Mouse (Mus musculus): ENCODE results near the gene Prdm16. TPM values are rescaled to one million over a fixed set of nuclear protein-coding genes. Genes with fewer than 3 reads are reported as not detected.

Gene Prdm16
- polyA plus RNA-seq, 1 experiment from 2014 or later: 43.1 TPM

GRCm38 (mm10) chr4:154438610-154439009, 198.1 kb downstream of the Prdm16 start:
- Histone ChIP-seq H3K4me1 (peaks cover 37% of the 10 kb centered on the region), H3K36me3 (replicated peaks) (peaks cover 18% of the 10 kb centered on the region), H3K27me3 (ENCODE audit: poor library complexity, severe bottlenecking) (peaks cover 8% of the 10 kb centered on the region), H3K27ac (0 out of 2 replicates have a peak overlapping the region, but pooled peaks have one; percentile 48), H3K9me3 (no peaks in the 10 kb centered on the region), H3K4me3 (no peak overlapping the region)
- no peak for DNase-seq (ENCODE audit: extremely low spot score, low spot score)
- WGBS: 87% methylated on average over 15 of the region's 15 CpGs

- no peak for DNase-seq (ENCODE audit: extremely low spot score, low spot score)
- H3K36me3 ChIP-seq (replicated peaks): peaks cover 26% of the 10 kb centered on the region
- H3K4me3 ChIP-seq: no peak overlapping the region
- no peak overlapping the region for H3K27ac ChIP-seq
- peaks cover 17% of the 10 kb centered on the region; the same call in 1 of the 2 replicates for H3K27me3 ChIP-seq (ENCODE audit: poor library complexity, severe bottlenecking)
- H3K4me1 ChIP-seq: peaks cover 40% of the 10 kb centered on the region
- no peaks in the 10 kb centered on the region for H3K9me3 ChIP-seq
- 60% methylated on average over 2 of the region's 2 CpGs for WGBS
Observed at GRCm38 (mm10) chr4:154429770-154430169, 206.9 kb downstream of the Prdm16 start.

- H3K27me3 ChIP-seq (ENCODE audit: poor library complexity, severe bottlenecking): peaks cover 38% of the 10 kb centered on the region
- no peak for DNase-seq (ENCODE audit: extremely low spot score, low spot score)
- H3K4me3 ChIP-seq: no peak overlapping the region
- peaks cover 68% of the 10 kb centered on the region for H3K4me1 ChIP-seq
- H3K9me3 ChIP-seq: no peaks in the 10 kb centered on the region
- peaks cover 11% of the 10 kb centered on the region for H3K36me3 ChIP-seq (replicated peaks)
- WGBS: 71% methylated on average over 7 of the region's 7 CpGs
- H3K27ac ChIP-seq: no peak overlapping the region
Observed at GRCm38 (mm10) chr4:154426901-154427300, 209.8 kb downstream of the Prdm16 start.

GRCm38 (mm10) chr4:154425284-154425683, 211.4 kb downstream of the Prdm16 start:
- Histone ChIP-seq H3K9me3 (no peaks in the 10 kb centered on the region), H3K27me3 (ENCODE audit: poor library complexity, severe bottlenecking) (peaks cover 46% of the 10 kb centered on the region), H3K4me3 (no peak overlapping the region), H3K4me1 (peaks cover 78% of the 10 kb centered on the region), H3K36me3 (replicated peaks) (peaks cover 5% of the 10 kb centered on the region), H3K27ac (0 out of 2 replicates have a peak overlapping the region, but pooled peaks have one; percentile 35)
- WGBS: 77% methylated on average over 17 of the region's 17 CpGs
- no peak for DNase-seq (ENCODE audit: extremely low spot score, low spot score)

- peaks cover 9% of the 10 kb centered on the region for H3K36me3 ChIP-seq (replicated peaks)
- peaks cover 46% of the 10 kb centered on the region for H3K27me3 ChIP-seq (ENCODE audit: poor library complexity, severe bottlenecking)
- peaks cover 72% of the 10 kb centered on the region for H3K4me1 ChIP-seq
- H3K27ac ChIP-seq: 0 out of 2 replicates have a peak overlapping the region, but pooled peaks have one; percentile 35
- 67% methylated on average over 11 of the region's 11 CpGs for WGBS
- H3K9me3 ChIP-seq: no peaks in the 10 kb centered on the region
- DNase-seq (ENCODE audit: extremely low spot score, low spot score): no peak
- H3K4me3 ChIP-seq: no peak overlapping the region
Observed at GRCm38 (mm10) chr4:154424681-154425080, 212.0 kb downstream of the Prdm16 start.

GRCm38 (mm10) chr4:154422431-154422913, 214.2 kb downstream of the Prdm16 start:
- Histone ChIP-seq H3K4me1 (peaks cover 72% of the 10 kb centered on the region), H3K4me3 (peak overlapping the region; percentile 34), H3K9me3 (peaks cover 8% of the 10 kb centered on the region), H3K27ac (peak overlapping the region; percentile 84), H3K27me3 (ENCODE audit: poor library complexity, severe bottlenecking) (peaks cover 46% of the 10 kb centered on the region), H3K36me3 (replicated peaks) (peaks cover 25% of the 10 kb centered on the region)
- WGBS: 4% methylated on average over 10 of the region's 10 CpGs
- peak; percentile 49 for DNase-seq (ENCODE audit: extremely low spot score, low spot score)

- Histone ChIP-seq H3K27me3 (ENCODE audit: poor library complexity, severe bottlenecking) (peaks cover 37% of the 10 kb centered on the region), H3K4me3 (no peak overlapping the region), H3K9me3 (peaks cover 8% of the 10 kb centered on the region), H3K36me3 (replicated peaks) (peaks cover 23% of the 10 kb centered on the region), H3K27ac (no peak overlapping the region), H3K4me1 (peaks cover 58% of the 10 kb centered on the region)
- 88% methylated on average over 17 of the region's 17 CpGs for WGBS
- DNase-seq (ENCODE audit: extremely low spot score, low spot score): no peak
Observed at GRCm38 (mm10) chr4:154420749-154421148, 215.9 kb downstream of the Prdm16 start.

GRCm38 (mm10) chr4:154419766-154420165, 216.9 kb downstream of the Prdm16 start:
- Histone ChIP-seq H3K4me3 (no peak overlapping the region), H3K36me3 (replicated peaks) (peaks cover 23% of the 10 kb centered on the region), H3K27ac (no peak overlapping the region), H3K4me1 (peaks cover 57% of the 10 kb centered on the region), H3K27me3 (ENCODE audit: poor library complexity, severe bottlenecking) (peaks cover 29% of the 10 kb centered on the region), H3K9me3 (peaks cover 8% of the 10 kb centered on the region)
- 92% methylated on average over 4 of the region's 4 CpGs for WGBS
- no peak for DNase-seq (ENCODE audit: extremely low spot score, low spot score)

GRCm38 (mm10) chr4:154418993-154419392, 217.7 kb downstream of the Prdm16 start:
- Histone ChIP-seq H3K9me3 (peaks cover 8% of the 10 kb centered on the region), H3K4me3 (no peak overlapping the region), H3K27me3 (ENCODE audit: poor library complexity, severe bottlenecking) (peaks cover 29% of the 10 kb centered on the region), H3K27ac (no peak overlapping the region), H3K36me3 (replicated peaks) (peaks cover 23% of the 10 kb centered on the region), H3K4me1 (peaks cover 57% of the 10 kb centered on the region)
- DNase-seq (ENCODE audit: extremely low spot score, low spot score): no peak
- WGBS: 36% methylated on average over 2 of the region's 2 CpGs

- no peak for DNase-seq (ENCODE audit: extremely low spot score, low spot score)
- Histone ChIP-seq H3K4me3 (no peak overlapping the region), H3K27ac (no peak overlapping the region), H3K27me3 (ENCODE audit: poor library complexity, severe bottlenecking) (peaks cover 29% of the 10 kb centered on the region), H3K4me1 (peaks cover 57% of the 10 kb centered on the region), H3K9me3 (peaks cover 8% of the 10 kb centered on the region), H3K36me3 (replicated peaks) (peaks cover 23% of the 10 kb centered on the region)
- 86% methylated on average over 4 of the region's 4 CpGs for WGBS
Observed at GRCm38 (mm10) chr4:154418327-154418744, 218.3 kb downstream of the Prdm16 start.

- Histone ChIP-seq H3K4me1 (peaks cover 57% of the 10 kb centered on the region), H3K4me3 (no peak overlapping the region), H3K27me3 (ENCODE audit: poor library complexity, severe bottlenecking) (peaks cover 38% of the 10 kb centered on the region), H3K27ac (no peak overlapping the region), H3K36me3 (replicated peaks) (peaks cover 23% of the 10 kb centered on the region), H3K9me3 (peaks cover 8% of the 10 kb centered on the region)
- 72% methylated on average over 6 of the region's 6 CpGs for WGBS
- no peak for DNase-seq (ENCODE audit: extremely low spot score, low spot score)
Observed at GRCm38 (mm10) chr4:154416728-154417127, 219.9 kb downstream of the Prdm16 start.

- peaks cover 49% of the 10 kb centered on the region for H3K27me3 ChIP-seq (ENCODE audit: poor library complexity, severe bottlenecking)
- H3K36me3 ChIP-seq (replicated peaks): peaks cover 18% of the 10 kb centered on the region
- H3K4me3 ChIP-seq: no peak overlapping the region
- peaks cover 8% of the 10 kb centered on the region for H3K9me3 ChIP-seq
- H3K4me1 ChIP-seq: peaks cover 68% of the 10 kb centered on the region
- 51% methylated on average over 4 of the region's 4 CpGs for WGBS
- DNase-seq (ENCODE audit: extremely low spot score, low spot score): no peak
- peak overlapping the region; percentile 60; the same call in 1 of the 2 replicates for H3K27ac ChIP-seq
Observed at GRCm38 (mm10) chr4:154414885-154415284, 221.8 kb downstream of the Prdm16 start.

- DNase-seq (ENCODE audit: extremely low spot score, low spot score): no peak
- 67% methylated on average over 8 of the region's 8 CpGs for WGBS
- H3K4me3 ChIP-seq: no peak overlapping the region
- H3K27ac ChIP-seq: peak overlapping the region; percentile 51
- H3K27me3 ChIP-seq (ENCODE audit: poor library complexity, severe bottlenecking): peaks cover 69% of the 10 kb centered on the region
- H3K9me3 ChIP-seq: no peaks in the 10 kb centered on the region
- no peaks in the 10 kb centered on the region; the same call in 1 of the 2 replicates for H3K36me3 ChIP-seq (replicated peaks)
- H3K4me1 ChIP-seq: peaks cover 84% of the 10 kb centered on the region
Observed at GRCm38 (mm10) chr4:154410559-154410958, 226.1 kb downstream of the Prdm16 start.

Data from forebrain, embryonic 10.5 days (tissue).